Mouse (Mus musculus): ENCODE results near the gene Gm11596. TPM values are rescaled to one million over a fixed set of nuclear protein-coding genes. Genes with fewer than 3 reads are reported as not detected.

Gene Gm11596
- polyA plus RNA-seq, 1 experiment from 2014 or later, result not detected

- ATAC-seq (ENCODE audit: insufficient read depth, low FRiP score, low read depth), result no peak
- Histone ChIP-seq H3K4me1 (no peaks in the 10 kb centered on the region), H3K27ac (no peak overlapping the region), H3K4me2 (no peak overlapping the region), H3K4me3 (replicated peaks) (no peak overlapping the region), H3K36me3 (no peaks in the 10 kb centered on the region), H3K27me3 (replicated peaks) (no peaks in the 10 kb centered on the region), H3K9ac (no peak overlapping the region), H3K9me3 (no peaks in the 10 kb centered on the region)
- 75% methylated on average over 3 of the region's 3 CpGs for WGBS
Measured at GRCm38 (mm10) chr11:99743985-99744384, 49.3 kb downstream of the Gm11596 start.

Other genes starting within 250 kb of the Gm11596 start
- not detected in 2 replicates for gene Krtap3-3, start 242.6 kb downstream of the Gm11596 start, polyA plus RNA-seq (2015; fragmentation: Nextera tagmentation; extraction: Ambion mirVana)
- not detected in 2 replicates for gene Krtap3-2, start 236.6 kb downstream of the Gm11596 start, polyA plus RNA-seq (2015; fragmentation: Nextera tagmentation; extraction: Ambion mirVana)
- gene Gm11939, start 234.0 kb downstream of the Gm11596 start, polyA plus RNA-seq (2015; fragmentation: Nextera tagmentation; extraction: Ambion mirVana), result not detected in 2 replicates
- not detected in 2 replicates for gene Krtap3-1, start 226.8 kb downstream of the Gm11596 start, polyA plus RNA-seq (2015; fragmentation: Nextera tagmentation; extraction: Ambion mirVana)
- not detected in 2 replicates for gene Krtap1-5, start 212.5 kb downstream of the Gm11596 start, polyA plus RNA-seq (2015; fragmentation: Nextera tagmentation; extraction: Ambion mirVana)
- gene Krtap1-4, start 209.8 kb downstream of the Gm11596 start, polyA plus RNA-seq (2015; fragmentation: Nextera tagmentation; extraction: Ambion mirVana), result not detected in 2 replicates
- not detected in 2 replicates for gene Krtap1-3, start 202.1 kb downstream of the Gm11596 start, polyA plus RNA-seq (2015; fragmentation: Nextera tagmentation; extraction: Ambion mirVana)
- gene Krtap9-3, start 195.4 kb downstream of the Gm11596 start, polyA plus RNA-seq (2015; fragmentation: Nextera tagmentation; extraction: Ambion mirVana), result not detected in 2 replicates
- gene Gm11938, start 190.2 kb downstream of the Gm11596 start, polyA plus RNA-seq (2015; fragmentation: Nextera tagmentation; extraction: Ambion mirVana), result not detected in 2 replicates
- gene Gm11937, start 183.3 kb downstream of the Gm11596 start, polyA plus RNA-seq (2015; fragmentation: Nextera tagmentation; extraction: Ambion mirVana), result not detected in 2 replicates
- not detected in 2 replicates for gene Krtap2-4, start 178.6 kb downstream of the Gm11596 start, polyA plus RNA-seq (2015; fragmentation: Nextera tagmentation; extraction: Ambion mirVana)
- gene Gm11562, start 173.0 kb downstream of the Gm11596 start, polyA plus RNA-seq (2015; fragmentation: Nextera tagmentation; extraction: Ambion mirVana), result not detected in 2 replicates
- not detected in 2 replicates for gene Krtap4-1, start 165.2 kb downstream of the Gm11596 start, polyA plus RNA-seq (2015; fragmentation: Nextera tagmentation; extraction: Ambion mirVana)
- not detected in 2 replicates for gene Krtap4-2, start 158.4 kb downstream of the Gm11596 start, polyA plus RNA-seq (2015; fragmentation: Nextera tagmentation; extraction: Ambion mirVana)
- not detected in 2 replicates for gene Krtap4-7, start 149.4 kb downstream of the Gm11596 start, polyA plus RNA-seq (2015; fragmentation: Nextera tagmentation; extraction: Ambion mirVana)
- gene Gm11555, start 143.2 kb downstream of the Gm11596 start, polyA plus RNA-seq (2015; fragmentation: Nextera tagmentation; extraction: Ambion mirVana), result not detected in 2 replicates
- gene Gm11563, start 134.5 kb downstream of the Gm11596 start, polyA plus RNA-seq (2015; fragmentation: Nextera tagmentation; extraction: Ambion mirVana), result not detected in 2 replicates
- not detected in 2 replicates for gene Krtap4-6, start 127.5 kb downstream of the Gm11596 start, polyA plus RNA-seq (2015; fragmentation: Nextera tagmentation; extraction: Ambion mirVana)
- gene Gm14190, start 102.7 kb downstream of the Gm11596 start, polyA plus RNA-seq (2015; fragmentation: Nextera tagmentation; extraction: Ambion mirVana), result not detected in 2 replicates
- not detected in 2 replicates for gene Gm14180, start 59.2 kb downstream of the Gm11596 start, polyA plus RNA-seq (2015; fragmentation: Nextera tagmentation; extraction: Ambion mirVana)
- not detected in 2 replicates for gene Gm11595, start 20.6 kb downstream of the Gm11596 start, polyA plus RNA-seq (2015; fragmentation: Nextera tagmentation; extraction: Ambion mirVana)
- gene Krtap4-8, start 12.8 kb downstream of the Gm11596 start, polyA plus RNA-seq (2015; fragmentation: Nextera tagmentation; extraction: Ambion mirVana), result not detected in 2 replicates
- gene Krtap4-9, start 8.3 kb downstream of the Gm11596 start, polyA plus RNA-seq (2015; fragmentation: Nextera tagmentation; extraction: Ambion mirVana), result not detected in 2 replicates
- gene Gm11569, start 5.5 kb upstream of the Gm11596 start, polyA plus RNA-seq (2015; fragmentation: Nextera tagmentation; extraction: Ambion mirVana), result not detected in 2 replicates
- not detected in 2 replicates for gene Gm11554, start 11.0 kb upstream of the Gm11596 start, polyA plus RNA-seq (2015; fragmentation: Nextera tagmentation; extraction: Ambion mirVana)
- gene Krtap4-13, start 16.4 kb upstream of the Gm11596 start, polyA plus RNA-seq (2015; fragmentation: Nextera tagmentation; extraction: Ambion mirVana), result not detected in 2 replicates
- gene Gm11564, start 22.2 kb upstream of the Gm11596 start, polyA plus RNA-seq (2015; fragmentation: Nextera tagmentation; extraction: Ambion mirVana), result not detected in 2 replicates
- not detected in 2 replicates for gene 2300003K06Rik, start 44.6 kb upstream of the Gm11596 start, polyA plus RNA-seq (2015; fragmentation: Nextera tagmentation; extraction: Ambion mirVana)
- gene Krtap4-16, start 58.1 kb upstream of the Gm11596 start, polyA plus RNA-seq (2015; fragmentation: Nextera tagmentation; extraction: Ambion mirVana), result not detected in 2 replicates
- gene Gm11568, start 64.5 kb upstream of the Gm11596 start, polyA plus RNA-seq (2015; fragmentation: Nextera tagmentation; extraction: Ambion mirVana), result not detected in 2 replicates
- gene Gm11559, start 71.0 kb upstream of the Gm11596 start, polyA plus RNA-seq (2015; fragmentation: Nextera tagmentation; extraction: Ambion mirVana), result not detected in 2 replicates
- not detected in 2 replicates for gene Krtap9-1, start 79.9 kb upstream of the Gm11596 start, polyA plus RNA-seq (2015; fragmentation: Nextera tagmentation; extraction: Ambion mirVana)
- not detected in 2 replicates for gene Gm11567, start 85.7 kb upstream of the Gm11596 start, polyA plus RNA-seq (2015; fragmentation: Nextera tagmentation; extraction: Ambion mirVana)
- gene Krtap31-1, start 114.5 kb upstream of the Gm11596 start, polyA plus RNA-seq (2015; fragmentation: Nextera tagmentation; extraction: Ambion mirVana), result not detected in 2 replicates
- gene Gm11565, start 121.3 kb upstream of the Gm11596 start, polyA plus RNA-seq (2015; fragmentation: Nextera tagmentation; extraction: Ambion mirVana), result not detected in 2 replicates
- gene Krtap31-2, start 142.8 kb upstream of the Gm11596 start, polyA plus RNA-seq (2015; fragmentation: Nextera tagmentation; extraction: Ambion mirVana), result not detected in 2 replicates
- gene Krtap9-5, start 155.0 kb upstream of the Gm11596 start, polyA plus RNA-seq (2015; fragmentation: Nextera tagmentation; extraction: Ambion mirVana), result not detected in 2 replicates
- not detected in 2 replicates for gene Krtap29-1, start 185.6 kb upstream of the Gm11596 start, polyA plus RNA-seq (2015; fragmentation: Nextera tagmentation; extraction: Ambion mirVana)
- not detected in 2 replicates for gene Krtap16-1, start 193.1 kb upstream of the Gm11596 start, polyA plus RNA-seq (2015; fragmentation: Nextera tagmentation; extraction: Ambion mirVana)
- gene Krtap17-1, start 200.5 kb upstream of the Gm11596 start, polyA plus RNA-seq (2015; fragmentation: Nextera tagmentation; extraction: Ambion mirVana), result 0.30 TPM in 1 of 2 replicates, not detected in the other
- gene Krt33a, start 222.7 kb upstream of the Gm11596 start, polyA plus RNA-seq (2015; fragmentation: Nextera tagmentation; extraction: Ambion mirVana), result 0.15 and 0.35 TPM in 2 replicates
- gene Krt33b, start 236.4 kb upstream of the Gm11596 start, polyA plus RNA-seq (2015; fragmentation: Nextera tagmentation; extraction: Ambion mirVana), result not detected in 2 replicates
- gene Krt34, start 248.1 kb upstream of the Gm11596 start, polyA plus RNA-seq (2015; fragmentation: Nextera tagmentation; extraction: Ambion mirVana), result 0.41 and 0.91 TPM in 2 replicates

Measured in stomach, embryonic 15.5 days (tissue).